Mouse (Mus musculus) adrenal gland, postnatal 36 days (tissue): ENCODE data around the gene Oscp1. TPM values are rescaled to one million over a fixed set of nuclear protein-coding genes. Genes with fewer than 3 reads are reported as not detected.

ENCODE experiments used
- total RNA-seq, 2 experiments: library from RNA; stranded (reverse); gene quantifications; 2 replicates each; pipeline ENCODE4 v1.2.3; 2021

Gene Oscp1
- total RNA-seq, 2 experiments from 2014 or later = 9.7 to 15.2 TPM

Other genes starting within 250 kb of the Oscp1 start
- gene Csf3r, start 34.0 kb upstream of the Oscp1 start, total RNA-seq = 1 to 10 TPM; 1.1 to 2.2 TPM
- gene Mrps15, start 11.6 kb upstream of the Oscp1 start, total RNA-seq = 10 to 100 TPM; 76.6 to 90.3 TPM
- gene Lsm10, start 38.1 kb downstream of the Oscp1 start, total RNA-seq = 10 to 100 TPM; 21.8 to 40.1 TPM
- 10 to 100 TPM; 52.4 to 63.1 TPM for gene Stk40, start 45.4 kb downstream of the Oscp1 start, total RNA-seq
- 10 to 100 TPM; 24.1 to 29.0 TPM for gene Eva1b, start 89.2 kb downstream of the Oscp1 start, total RNA-seq
- 1 to 10 TPM; 2.9 to 3.8 TPM for gene Sh3d21, start 104.9 kb downstream of the Oscp1 start, total RNA-seq
- 100 to 1,000 TPM; 186 to 192 TPM for gene Thrap3, start 144.2 kb downstream of the Oscp1 start, total RNA-seq
- gene Map7d1, start 197.8 kb downstream of the Oscp1 start, total RNA-seq = 10 to 100 TPM; 47.7 to 84.9 TPM
- gene Trappc3, start 203.8 kb downstream of the Oscp1 start, total RNA-seq = 10 to 100 TPM; 88.7 to 96.5 TPM
- gene Col8a2, start 228.2 kb downstream of the Oscp1 start, total RNA-seq = 1 to 10 TPM; 3.0 to 3.2 TPM